Mouse (Mus musculus): ENCODE measurements around the gene Ipo13. TPM values are rescaled to one million over a fixed set of nuclear protein-coding genes. Genes with fewer than 3 reads are reported as not detected.

The Ipo13 gene
- polyA plus RNA-seq, 1 experiment: 96.0 TPM

DNA sequence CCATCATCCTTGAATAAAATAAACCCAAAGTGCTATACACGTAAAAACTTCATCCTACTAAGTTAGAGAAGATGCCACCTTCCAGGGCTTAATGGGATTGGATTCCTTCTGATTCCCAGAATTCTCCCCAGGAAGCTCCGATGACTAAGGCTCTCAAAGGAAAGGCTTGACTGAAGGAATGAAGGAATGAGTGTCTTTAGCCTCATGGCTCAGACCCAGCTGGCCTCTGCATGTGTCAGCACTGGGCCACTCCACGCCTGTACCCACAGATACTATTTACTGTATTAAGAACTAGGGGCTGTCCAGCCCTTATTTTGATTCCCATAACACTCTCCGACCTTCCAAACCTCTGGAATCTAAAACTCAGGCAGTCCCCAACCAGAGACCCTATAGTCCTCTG, 19.3 kb upstream of the Ipo13 start:
- 94% methylated on average over 4 of the region's 4 CpGs for WGBS

DNA sequence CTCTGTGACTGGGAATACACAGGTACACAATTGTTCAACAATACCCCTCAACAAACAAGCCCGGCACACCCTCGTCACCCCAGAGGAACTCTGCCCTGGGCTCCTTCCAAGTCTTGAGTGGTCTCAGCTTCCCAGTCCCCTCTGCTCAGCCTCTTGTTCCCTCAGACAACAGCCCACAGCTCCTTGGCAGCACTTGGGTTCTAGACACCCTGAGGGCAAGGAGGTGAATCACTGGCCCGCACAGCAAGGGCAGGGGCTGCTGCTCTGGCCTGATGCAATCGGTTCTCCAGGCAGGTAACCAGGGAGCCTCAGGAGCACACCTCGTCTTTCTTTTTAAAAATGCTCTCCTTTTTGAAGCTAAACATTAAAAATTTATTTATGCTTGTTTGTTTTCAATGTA, 18.4 kb upstream of the Ipo13 start:
- Histone ChIP-seq H3K27me3 (ENCODE audit: control insufficient read depth, insufficient read depth, low read length) (peaks cover 12% of the 10 kb centered on the region; the same call in 1 of the 2 replicates), H3K4me3 (ENCODE audit: control insufficient read depth, insufficient read depth, low read length) (no peak overlapping the region), H3K27ac (ENCODE audit: control insufficient read depth, insufficient read depth, low read length) (no peak overlapping the region), H3K4me1 (replicated peaks; ENCODE audit: control insufficient read depth, insufficient read depth, low read length) (no peaks in the 10 kb centered on the region), H3K36me3 (ENCODE audit: control insufficient read depth, insufficient read depth, low read length) (no peaks in the 10 kb centered on the region)
- WGBS: 97% methylated on average over 5 of the region's 5 CpGs
- TF ChIP-seq CTCF (IDR thresholded peaks at IDR 0.05; ENCODE audit: borderline replicate concordance, control insufficient read depth, extremely low read depth, insufficient read depth, low read length, poor library complexity) (no peak), POLR2A (IDR thresholded peaks at IDR 0.05; ENCODE audit: control insufficient read depth, extremely low read depth, insufficient read depth, low read length, poor library complexity) (no peak)
- no peak for DNase-seq

More for the DNA sequence above, 19.3 kb upstream of the Ipo13 start:
- no peaks in the 10 kb centered on the region for H3K4me1 ChIP-seq (replicated peaks; ENCODE audit: control insufficient read depth, insufficient read depth, low read length)
- no peak for TF ChIP-seq CTCF (IDR thresholded peaks at IDR 0.05; ENCODE audit: borderline replicate concordance, control insufficient read depth, extremely low read depth, insufficient read depth, low read length, poor library complexity)
- no peak for TF ChIP-seq POLR2A (IDR thresholded peaks at IDR 0.05; ENCODE audit: control insufficient read depth, extremely low read depth, insufficient read depth, low read length, poor library complexity)
- no peak overlapping the region for H3K27ac ChIP-seq (ENCODE audit: control insufficient read depth, insufficient read depth, low read length)
- peaks cover 7% of the 10 kb centered on the region; the same call in 1 of the 2 replicates for H3K27me3 ChIP-seq (ENCODE audit: control insufficient read depth, insufficient read depth, low read length)
- H3K4me3 ChIP-seq (ENCODE audit: control insufficient read depth, insufficient read depth, low read length): no peak overlapping the region
- no peak for DNase-seq
- H3K36me3 ChIP-seq (ENCODE audit: control insufficient read depth, insufficient read depth, low read length): no peaks in the 10 kb centered on the region

- Histone ChIP-seq H3K27ac (ENCODE audit: control insufficient read depth, insufficient read depth, low read length) (no peak within 1 kb of the TSS), H3K4me3 (ENCODE audit: control insufficient read depth, insufficient read depth, low read length) (no peak within 1 kb of the TSS)
Observed at GRCm38 (mm10) chr4:117929391-117929881, 14.6 kb upstream of the Ipo13 start, which contains the start of gene Artn. TSS of gene Artn (minus strand) at chr4:117929763.

DNA sequence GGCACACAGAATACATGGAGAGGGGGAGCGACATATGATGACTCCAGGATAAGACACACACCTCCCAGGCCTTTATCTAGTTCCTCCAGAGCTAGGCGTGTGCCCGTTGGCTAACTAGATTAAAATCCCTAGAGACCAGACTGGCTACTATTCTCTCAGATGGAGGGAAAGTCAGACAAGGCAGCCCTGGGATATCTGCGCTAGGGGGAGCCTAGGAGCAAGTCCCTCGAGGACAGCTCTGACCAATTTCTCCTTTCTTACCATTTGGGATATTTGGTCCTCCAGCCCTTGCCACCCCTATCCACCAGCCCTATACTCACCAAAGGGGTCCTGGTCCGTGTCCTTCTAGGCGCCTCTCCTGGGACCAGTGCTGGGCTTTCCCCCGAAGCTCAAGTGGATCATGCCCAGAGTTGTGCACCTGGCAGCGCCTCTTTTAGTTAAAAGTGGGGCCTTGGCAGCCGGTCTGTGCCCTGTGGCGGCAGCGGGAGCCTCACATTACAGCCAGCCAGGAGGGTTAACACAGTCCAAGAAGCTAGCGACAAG, 14.0 kb upstream of the Ipo13 start:
- Histone ChIP-seq H3K4me1 (replicated peaks; ENCODE audit: control insufficient read depth, insufficient read depth, low read length) (peaks cover 3% of the 10 kb centered on the region; the same call in 1 of the 2 replicates), H3K36me3 (ENCODE audit: control insufficient read depth, insufficient read depth, low read length) (no peaks in the 10 kb centered on the region), H3K27ac (ENCODE audit: control insufficient read depth, insufficient read depth, low read length) (no peak overlapping the region), H3K4me3 (ENCODE audit: control insufficient read depth, insufficient read depth, low read length) (no peak overlapping the region), H3K27me3 (ENCODE audit: control insufficient read depth, insufficient read depth, low read length) (peaks cover 12% of the 10 kb centered on the region; the same call in 1 of the 2 replicates)
- no peak for TF ChIP-seq POLR2A (IDR thresholded peaks at IDR 0.05; ENCODE audit: control insufficient read depth, extremely low read depth, insufficient read depth, low read length, poor library complexity)
- no peak for TF ChIP-seq CTCF (IDR thresholded peaks at IDR 0.05; ENCODE audit: borderline replicate concordance, control insufficient read depth, extremely low read depth, insufficient read depth, low read length, poor library complexity)
- WGBS: 5% methylated on average over 13 of the region's 13 CpGs
- DNase-seq: no peak

More at GRCm38 (mm10) chr4:117929391-117929881, 14.6 kb upstream of the Ipo13 start, which contains the start of gene Artn:
- no peak for DNase-seq
- WGBS: 8% methylated on average over 33 of the region's 33 CpGs
- Histone ChIP-seq H3K4me1 (replicated peaks; ENCODE audit: control insufficient read depth, insufficient read depth, low read length) (peaks cover 3% of the 10 kb centered on the region; the same call in 1 of the 2 replicates), H3K27me3 (ENCODE audit: control insufficient read depth, insufficient read depth, low read length) (peaks cover 12% of the 10 kb centered on the region; the same call in 1 of the 2 replicates), H3K36me3 (ENCODE audit: control insufficient read depth, insufficient read depth, low read length) (no peaks in the 10 kb centered on the region)
- TF ChIP-seq POLR2A (IDR thresholded peaks at IDR 0.05; ENCODE audit: control insufficient read depth, extremely low read depth, insufficient read depth, low read length, poor library complexity) (no peak), CTCF (IDR thresholded peaks at IDR 0.05; ENCODE audit: borderline replicate concordance, control insufficient read depth, extremely low read depth, insufficient read depth, low read length, poor library complexity) (no peak)

DNA sequence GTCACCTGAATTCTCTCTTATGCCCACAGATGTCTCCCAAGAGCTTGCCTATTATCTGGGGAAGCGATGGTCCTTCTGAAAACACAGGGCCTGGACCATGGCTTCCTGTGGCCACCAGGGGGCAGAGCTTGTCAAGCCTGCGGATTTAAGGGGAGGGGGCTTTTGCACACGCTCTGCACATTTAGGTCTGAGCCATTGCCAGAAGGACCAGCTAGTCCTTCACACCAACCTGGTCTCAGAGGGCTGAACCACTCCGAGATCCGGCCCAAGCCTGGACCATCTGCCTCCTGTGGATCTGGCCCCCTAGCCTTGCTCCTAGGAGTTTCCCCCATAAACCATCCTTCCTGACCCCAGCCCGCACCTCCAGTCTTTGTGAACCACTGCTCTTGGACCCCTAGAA, 13.4 kb upstream of the Ipo13 start:
- no peak overlapping the region for H3K4me3 ChIP-seq (ENCODE audit: control insufficient read depth, insufficient read depth, low read length)
- H3K27ac ChIP-seq (ENCODE audit: control insufficient read depth, insufficient read depth, low read length): no peak overlapping the region
- no peaks in the 10 kb centered on the region for H3K36me3 ChIP-seq (ENCODE audit: control insufficient read depth, insufficient read depth, low read length)
- DNase-seq: peak; percentile 31
- peaks cover 12% of the 10 kb centered on the region; the same call in 1 of the 2 replicates for H3K27me3 ChIP-seq (ENCODE audit: control insufficient read depth, insufficient read depth, low read length)
- TF ChIP-seq POLR2A (IDR thresholded peaks at IDR 0.05; ENCODE audit: control insufficient read depth, extremely low read depth, insufficient read depth, low read length, poor library complexity) (no peak), CTCF (IDR thresholded peaks at IDR 0.05; ENCODE audit: borderline replicate concordance, control insufficient read depth, extremely low read depth, insufficient read depth, low read length, poor library complexity) (peak; percentile 82)
- 27% methylated on average over 6 of the region's 6 CpGs for WGBS
- H3K4me1 ChIP-seq (replicated peaks; ENCODE audit: control insufficient read depth, insufficient read depth, low read length): peaks cover 3% of the 10 kb centered on the region; the same call in 1 of the 2 replicates

DNA sequence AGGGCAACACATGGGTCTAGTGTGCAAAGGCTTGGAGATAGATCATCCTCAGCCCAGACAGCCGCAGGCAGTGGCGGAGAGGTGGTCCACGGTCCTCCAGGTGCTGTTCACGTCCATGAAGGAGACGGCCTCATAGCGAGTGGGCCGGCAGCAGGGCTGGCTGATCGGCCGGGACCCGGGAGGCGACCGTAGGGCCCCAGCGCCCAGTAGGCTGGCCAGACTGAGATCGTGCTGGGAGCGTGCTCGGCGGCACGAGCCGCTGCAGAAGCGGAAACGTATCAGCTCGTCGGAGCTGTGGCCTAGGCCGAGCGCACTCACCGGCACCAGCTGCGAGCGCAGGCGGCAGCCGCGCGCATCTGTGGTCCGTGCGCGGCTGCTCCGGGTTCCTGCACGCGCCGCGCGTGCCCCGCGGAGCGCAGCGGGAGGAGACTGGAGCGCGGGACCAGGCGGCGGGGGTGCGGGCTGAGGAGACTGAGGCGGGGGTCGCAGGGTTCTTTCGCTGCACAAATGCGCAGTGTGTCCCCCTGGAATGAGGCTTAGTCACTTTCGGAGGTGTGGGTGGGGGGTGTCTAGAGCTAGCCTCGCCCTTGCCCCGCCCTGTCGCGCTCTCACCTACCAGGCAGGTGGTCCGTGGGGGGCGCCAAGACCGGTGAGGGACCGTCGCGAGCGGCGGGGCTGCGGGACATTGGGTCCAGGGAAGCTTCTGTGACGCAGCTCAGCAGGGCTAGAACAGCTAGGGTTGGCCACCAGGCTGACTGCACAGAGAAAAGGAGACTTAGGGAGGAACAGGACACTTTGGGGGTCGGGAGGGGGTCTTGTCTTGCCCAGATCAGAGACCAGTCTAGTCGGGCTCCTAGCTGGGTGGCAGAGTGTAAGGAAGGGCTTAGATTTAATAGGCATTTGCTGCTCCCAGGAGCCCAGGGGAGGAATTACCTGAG, 12.0 kb upstream of the Ipo13 start:
- Histone ChIP-seq H3K27ac (ENCODE audit: control insufficient read depth, insufficient read depth, low read length) (no peak overlapping the region), H3K4me1 (replicated peaks; ENCODE audit: control insufficient read depth, insufficient read depth, low read length) (peaks cover 3% of the 10 kb centered on the region; the same call in 1 of the 2 replicates), H3K36me3 (ENCODE audit: control insufficient read depth, insufficient read depth, low read length) (no peaks in the 10 kb centered on the region), H3K27me3 (ENCODE audit: control insufficient read depth, insufficient read depth, low read length) (peaks cover 12% of the 10 kb centered on the region; the same call in 1 of the 2 replicates), H3K4me3 (ENCODE audit: control insufficient read depth, insufficient read depth, low read length) (0 out of 2 replicates have a peak overlapping the region, but pooled peaks have one; percentile 6)
- TF ChIP-seq CTCF (IDR thresholded peaks at IDR 0.05; ENCODE audit: borderline replicate concordance, control insufficient read depth, extremely low read depth, insufficient read depth, low read length, poor library complexity): no peak
- TF ChIP-seq POLR2A (IDR thresholded peaks at IDR 0.05; ENCODE audit: control insufficient read depth, extremely low read depth, insufficient read depth, low read length, poor library complexity): no peak
- no peak for DNase-seq
- 5% methylated on average over 71 of the region's 71 CpGs for WGBS
